Mouse (Mus musculus) B cell, adult 62 days (primary cell): Measurements from ENCODE around the gene Adgrf3. TPM values are rescaled to one million over a fixed set of nuclear protein-coding genes. Genes with fewer than 3 reads are reported as not detected.

Experiments
- total RNA-seq: library from RNA; stranded (reverse); gene quantifications from 4 replicates; pipeline ENCODE4 v1.2.4, GENCODE M21; 2023

The Adgrf3 gene
- not detected in 4 replicates for total RNA-seq

DNA sequence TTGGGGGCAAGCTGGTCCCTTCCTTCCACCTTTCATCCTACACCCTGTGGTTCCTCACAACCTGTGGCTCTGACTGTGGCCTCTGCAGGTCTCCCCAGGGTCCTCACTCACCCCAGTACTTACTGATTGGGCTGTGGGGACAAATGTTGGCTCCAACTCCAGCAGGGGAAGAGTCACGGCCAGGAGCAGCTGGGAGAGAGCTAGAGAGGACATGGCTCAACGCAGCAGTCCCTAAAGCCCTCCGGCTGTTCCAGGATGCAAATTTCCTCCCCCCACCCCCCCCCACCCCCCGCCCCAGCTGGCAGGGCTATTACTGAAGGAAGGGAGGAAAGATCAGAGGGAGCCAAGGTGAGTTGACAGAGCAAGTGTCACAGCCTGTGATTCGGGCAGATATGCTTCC lies at the start of gene Adgrf3:
Adgrf3 (minus strand) TSS at position 230 of the 400 bp plus-strand sequence.

DNA sequence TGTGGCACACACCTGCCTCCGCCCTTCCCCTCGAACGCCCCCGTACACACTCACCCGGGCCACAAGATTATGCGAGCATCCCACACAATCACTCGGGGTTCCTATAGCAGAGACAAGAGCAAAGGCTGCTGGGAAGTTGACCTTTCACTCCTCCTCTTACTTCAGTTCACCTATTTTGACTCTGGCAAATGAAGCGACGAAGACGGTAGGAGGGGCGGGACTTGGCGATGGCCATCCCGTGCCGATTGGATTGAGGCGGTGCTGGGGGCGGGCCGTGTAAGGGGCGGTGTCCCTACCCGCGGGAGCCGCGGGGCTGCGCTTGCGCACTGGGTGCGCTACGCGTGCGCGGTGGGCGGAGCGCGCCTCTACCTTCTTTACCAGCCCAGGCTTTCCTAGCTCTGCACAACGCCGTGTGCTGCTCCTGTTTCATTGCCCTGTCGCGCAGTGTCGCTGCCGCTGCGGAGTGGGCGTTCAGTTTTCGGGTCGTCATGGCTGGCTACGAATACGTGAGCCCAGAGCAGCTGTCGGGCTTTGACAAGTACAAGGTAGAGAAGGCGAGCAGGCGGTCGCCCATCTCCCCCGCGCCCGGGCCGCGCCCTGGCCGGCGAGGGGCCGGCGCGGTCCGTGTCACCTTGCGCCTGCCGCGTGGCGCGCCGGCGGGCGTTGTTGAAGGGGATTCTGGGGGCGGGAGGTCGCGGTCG lies 26.9 kb upstream of the Adgrf3 start, which contains the start of gene Selenoi:
Selenoi (plus strand) TSS at position 311 of the 701 bp plus-strand sequence.

DNA sequence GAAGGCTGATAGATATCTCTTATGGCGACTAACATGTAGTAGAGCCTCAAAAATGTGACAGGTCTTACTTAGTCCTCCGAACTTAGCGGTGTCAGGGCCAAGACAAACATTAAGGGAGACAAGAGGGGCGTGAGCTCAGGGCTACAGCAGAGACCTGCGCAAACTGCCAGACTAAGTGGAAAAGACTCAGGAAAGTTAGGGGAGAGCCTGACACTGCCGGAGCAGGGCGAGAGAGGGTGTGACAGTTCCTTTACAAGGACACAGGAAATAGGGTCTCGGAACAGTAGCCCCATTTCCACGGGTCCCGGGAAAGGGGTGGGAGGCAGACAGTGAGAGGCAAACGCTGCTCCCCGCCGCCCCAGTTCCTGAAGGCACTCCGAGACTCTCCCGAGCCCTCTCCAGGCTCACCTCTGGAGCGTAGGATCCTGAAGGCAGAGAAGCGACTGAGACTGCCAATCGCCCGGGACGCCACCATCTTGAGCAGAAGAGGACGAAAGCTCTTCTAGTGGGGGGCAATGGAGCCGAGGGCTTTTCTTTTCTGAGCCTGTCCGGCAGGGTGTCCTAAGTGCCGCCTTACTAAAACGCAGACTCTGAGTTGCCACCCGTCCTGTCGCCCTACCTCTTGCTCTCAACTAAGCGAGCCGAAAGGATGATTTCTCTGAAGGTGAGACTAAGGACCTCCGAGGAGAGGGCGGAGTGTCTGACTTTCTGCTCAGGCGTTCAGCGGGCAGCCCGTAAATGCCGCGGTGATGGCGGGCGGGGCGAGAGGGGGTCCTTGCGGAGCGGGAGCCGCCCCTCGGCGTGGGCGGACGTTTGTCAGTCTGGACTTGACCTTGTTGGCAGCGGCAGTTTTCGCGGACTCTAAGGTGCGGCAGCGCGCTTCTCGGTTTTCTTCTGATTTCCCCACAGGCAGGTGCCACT lies 50.8 kb downstream of the Adgrf3 start, which contains the start of the genes Hadha and Hadhb:
Hadha (minus strand) TSS at position 689 of the 921 bp plus-strand sequence.
Hadhb (plus strand) TSS at position 775 of the 921 bp plus-strand sequence.

Other genes with a start within 250 kb of the Adgrf3 start
- gene Il6, start 192.6 kb downstream of the Adgrf3 start, total RNA-seq: not detected in 4 replicates
- 2.7 to 3.7 TPM (median 2.8 TPM) in 4 replicates for gene Tyms, start 132.1 kb downstream of the Adgrf3 start, total RNA-seq
- not detected in 4 replicates for gene Garem2, start 100.6 kb downstream of the Adgrf3 start, total RNA-seq
- not detected in 4 replicates for gene 3110082J24Rik, start 99.6 kb downstream of the Adgrf3 start, total RNA-seq
- 100 to 108 TPM (median 105 TPM) in 4 replicates for gene Hadha, start 50.6 kb downstream of the Adgrf3 start, total RNA-seq
- 88.6 to 93.8 TPM (median 91.7 TPM) in 4 replicates for gene Hadhb, start 50.5 kb downstream of the Adgrf3 start, total RNA-seq
- gene Selenoi, start 26.9 kb upstream of the Adgrf3 start, total RNA-seq: 16.6 to 24.3 TPM (median 18.8 TPM) in 4 replicates
- gene Drc1, start 75.7 kb upstream of the Adgrf3 start, total RNA-seq: 0.38 TPM in 1 of 4 replicates, not detected in the others